Mouse (Mus musculus): ENCODE results near the gene Lrrc75a. TPM values are rescaled to one million over a fixed set of nuclear protein-coding genes. Genes with fewer than 3 reads are reported as not detected.

Gene Lrrc75a
- polyA plus RNA-seq, 1 experiment from 2014 or later: 11.4 TPM

GRCm38 (mm10) chr11:62630225-62630821 lies 18.0 kb downstream of the Lrrc75a start:
- Histone ChIP-seq H3K27ac (peak overlapping the region; percentile 86), H3K9ac (replicated peaks) (peak overlapping the region; percentile 42), H3K4me1 (replicated peaks) (peaks cover 37% of the 10 kb centered on the region), H3K9me3 (no peaks in the 10 kb centered on the region), H3K36me3 (no peaks in the 10 kb centered on the region), H3K4me3 (replicated peaks) (peak overlapping the region; percentile 12; the same call in 1 of the 2 replicates), H3K4me2 (replicated peaks) (peak overlapping the region; percentile 38), H3K27me3 (no peaks in the 10 kb centered on the region)
- 2% methylated on average over 11 of the region's 11 CpGs for WGBS
- ATAC-seq: peak; percentile 68

GRCm38 (mm10) chr11:62629352-62630224 lies 18.7 kb downstream of the Lrrc75a start:
- peak; percentile 41 for ATAC-seq
- Histone ChIP-seq H3K9me3 (no peaks in the 10 kb centered on the region), H3K9ac (replicated peaks) (peak overlapping the region; percentile 42), H3K36me3 (no peaks in the 10 kb centered on the region), H3K27me3 (no peaks in the 10 kb centered on the region), H3K4me1 (replicated peaks) (peaks cover 42% of the 10 kb centered on the region), H3K27ac (peak overlapping the region; percentile 86), H3K4me3 (replicated peaks) (peak overlapping the region; percentile 12; the same call in 1 of the 2 replicates), H3K4me2 (replicated peaks) (peak overlapping the region; percentile 38)
- WGBS: 3% methylated on average over 9 of the region's 9 CpGs

- Histone ChIP-seq H3K4me1 (replicated peaks) (peaks cover 27% of the 10 kb centered on the region), H3K27ac (peak overlapping the region; percentile 25), H3K9ac (replicated peaks) (no peak overlapping the region), H3K4me3 (replicated peaks) (no peak overlapping the region), H3K36me3 (peaks cover 6% of the 10 kb centered on the region; the same call in 1 of the 2 replicates), H3K9me3 (no peaks in the 10 kb centered on the region), H3K27me3 (no peaks in the 10 kb centered on the region), H3K4me2 (replicated peaks) (no peak overlapping the region)
- peak; percentile 43; the same call in 1 of the 2 replicates for ATAC-seq
- 74% methylated on average over 10 of the region's 10 CpGs for WGBS
Observed at GRCm38 (mm10) chr11:62624341-62625291, 23.7 kb downstream of the Lrrc75a start.

GRCm38 (mm10) chr11:62622850-62623249 lies 25.5 kb downstream of the Lrrc75a start:
- Histone ChIP-seq H3K9me3 (no peaks in the 10 kb centered on the region), H3K27me3 (no peaks in the 10 kb centered on the region), H3K36me3 (peaks cover 18% of the 10 kb centered on the region), H3K27ac (no peak overlapping the region), H3K4me2 (replicated peaks) (no peak overlapping the region), H3K9ac (replicated peaks) (no peak overlapping the region), H3K4me1 (replicated peaks) (peaks cover 11% of the 10 kb centered on the region), H3K4me3 (replicated peaks) (no peak overlapping the region)
- WGBS: 30% methylated on average over 4 of the region's 4 CpGs
- ATAC-seq: no peak

- ATAC-seq: no peak
- peaks cover 11% of the 10 kb centered on the region for H3K4me1 ChIP-seq (replicated peaks)
- no peaks in the 10 kb centered on the region for H3K27me3 ChIP-seq
- no peak overlapping the region for H3K27ac ChIP-seq
- H3K9me3 ChIP-seq: no peaks in the 10 kb centered on the region
- peaks cover 18% of the 10 kb centered on the region for H3K36me3 ChIP-seq
- WGBS: 84% methylated on average over 4 of the region's 4 CpGs
- H3K4me3 ChIP-seq (replicated peaks): no peak overlapping the region
- H3K9ac ChIP-seq (replicated peaks): no peak overlapping the region
- H3K4me2 ChIP-seq (replicated peaks): no peak overlapping the region
Observed at GRCm38 (mm10) chr11:62621586-62622283, 26.6 kb downstream of the Lrrc75a start.

GRCm38 (mm10) chr11:62621079-62621478 lies 27.2 kb downstream of the Lrrc75a start:
- H3K27ac ChIP-seq: no peak overlapping the region
- no peak overlapping the region for H3K4me2 ChIP-seq (replicated peaks)
- no peaks in the 10 kb centered on the region for H3K9me3 ChIP-seq
- H3K27me3 ChIP-seq: no peaks in the 10 kb centered on the region
- 95% methylated on average over 8 of the region's 8 CpGs for WGBS
- no peak for ATAC-seq
- no peak overlapping the region for H3K9ac ChIP-seq (replicated peaks)
- H3K36me3 ChIP-seq: peaks cover 21% of the 10 kb centered on the region
- H3K4me3 ChIP-seq (replicated peaks): no peak overlapping the region
- H3K4me1 ChIP-seq (replicated peaks): peaks cover 11% of the 10 kb centered on the region

GRCm38 (mm10) chr11:62615456-62615855 lies 32.9 kb downstream of the Lrrc75a start:
- Histone ChIP-seq H3K4me1 (replicated peaks) (peaks cover 28% of the 10 kb centered on the region), H3K9ac (replicated peaks) (no peak overlapping the region), H3K27ac (no peak overlapping the region), H3K4me3 (replicated peaks) (no peak overlapping the region), H3K4me2 (replicated peaks) (no peak overlapping the region), H3K27me3 (no peaks in the 10 kb centered on the region), H3K36me3 (peaks cover 26% of the 10 kb centered on the region), H3K9me3 (no peaks in the 10 kb centered on the region)
- WGBS: 93% methylated on average over 4 of the region's 4 CpGs
- ATAC-seq: no peak

GRCm38 (mm10) chr11:62614876-62615410 lies 33.4 kb downstream of the Lrrc75a start:
- H3K4me3 ChIP-seq (replicated peaks): no peak overlapping the region
- 84% methylated on average over 8 of the region's 8 CpGs for WGBS
- peak overlapping the region; percentile 45; the same call in 1 of the 2 replicates for H3K9ac ChIP-seq (replicated peaks)
- no peak overlapping the region for H3K4me2 ChIP-seq (replicated peaks)
- peaks cover 29% of the 10 kb centered on the region for H3K36me3 ChIP-seq
- no peak for ATAC-seq
- H3K27me3 ChIP-seq: no peaks in the 10 kb centered on the region
- peaks cover 28% of the 10 kb centered on the region for H3K4me1 ChIP-seq (replicated peaks)
- H3K9me3 ChIP-seq: no peaks in the 10 kb centered on the region
- peak overlapping the region; percentile 93 for H3K27ac ChIP-seq

GRCm38 (mm10) chr11:62613657-62614365 lies 34.5 kb downstream of the Lrrc75a start:
- ATAC-seq: peak; percentile 97
- H3K9me3 ChIP-seq: no peaks in the 10 kb centered on the region
- 4% methylated on average over 19 of the region's 19 CpGs for WGBS

GRCm38 (mm10) chr11:62612604-62613003 lies 35.7 kb downstream of the Lrrc75a start:
- peaks cover 34% of the 10 kb centered on the region for H3K4me1 ChIP-seq (replicated peaks)
- peak overlapping the region; percentile 66 for H3K9ac ChIP-seq (replicated peaks)
- H3K4me2 ChIP-seq (replicated peaks): peak overlapping the region; percentile 56
- H3K27ac ChIP-seq: peak overlapping the region; percentile 87
- no peak overlapping the region for H3K4me3 ChIP-seq (replicated peaks)
- no peak for ATAC-seq
- peaks cover 36% of the 10 kb centered on the region for H3K36me3 ChIP-seq
- no peaks in the 10 kb centered on the region for H3K27me3 ChIP-seq
- H3K9me3 ChIP-seq: no peaks in the 10 kb centered on the region
- WGBS: 43% methylated on average over 10 of the region's 10 CpGs

More at GRCm38 (mm10) chr11:62613657-62614365, 34.5 kb downstream of the Lrrc75a start:
- Histone ChIP-seq H3K36me3 (peaks cover 29% of the 10 kb centered on the region), H3K9ac (replicated peaks) (peak overlapping the region; percentile 66), H3K4me2 (replicated peaks) (peak overlapping the region; percentile 56), H3K27me3 (no peaks in the 10 kb centered on the region), H3K4me1 (replicated peaks) (peaks cover 28% of the 10 kb centered on the region), H3K27ac (peak overlapping the region; percentile 93), H3K4me3 (replicated peaks) (peak overlapping the region; percentile 28)
